Mouse (Mus musculus) lung, embryonic 15.5 days (tissue): ENCODE results near the gene Ampd2. TPM values are rescaled to one million over a fixed set of nuclear protein-coding genes. Genes with fewer than 3 reads are reported as not detected.

Experiments used
- ATAC-seq: fragments of 200-750 bp; cut with Nextera tagmentation; 2 replicates; pipeline ENCODE4 v1.8.0; 2017; ENCODE audit warnings: moderate number of reproducible peaks, borderline replicate concordance; ENCODE audit not compliant: low FRiP score, low TSS enrichment; ENCODE audit errors: extremely low read depth
- H3K27ac ChIP-seq: fragments of 300-500 bp; sonication (generic); 2 replicates; pipeline ENCODE4 v1.5.1; 2015; ENCODE audit warnings: moderate library complexity, mild to moderate bottlenecking, inconsistent platforms
- H3K27me3 ChIP-seq: fragments of 300-500 bp; sonication (generic); 2 replicates; pipeline ENCODE4 v1.6.1; 2015; ENCODE audit warnings: inconsistent platforms
- H3K36me3 ChIP-seq: fragments of 300-500 bp; sonication (generic); 2 replicates; pipeline ENCODE4 v1.6.1; 2015; ENCODE audit warnings: inconsistent platforms
- H3K4me1 ChIP-seq: fragments of 300-500 bp; sonication (generic); 2 replicates; pipeline ENCODE4 v1.6.1; 2015; ENCODE audit warnings: inconsistent platforms
- H3K4me2 ChIP-seq: fragments of 300-500 bp; sonication (generic); 2 replicates; pipeline ENCODE4 v1.6.1; 2015; ENCODE audit warnings: inconsistent platforms, mild to moderate bottlenecking, moderate library complexity
- H3K4me3 ChIP-seq: fragments of 300-500 bp; sonication (generic); 2 replicates; pipeline ENCODE4 v1.5.1; 2015; ENCODE audit warnings: mild to moderate bottlenecking, inconsistent platforms
- H3K9ac ChIP-seq: fragments of 300-500 bp; sonication (generic); 2 replicates; pipeline ENCODE4 v1.6.1; 2015; ENCODE audit warnings: inconsistent platforms
- H3K9me3 ChIP-seq: fragments of 300-500 bp; sonication (generic); 2 replicates; pipeline ENCODE4 v1.6.1; 2016; ENCODE audit warnings: inconsistent platforms
- WGBS: fragments of 180-500 bp; shearing (Covaris S2); methylation state at CpG from one replicate; pipeline ENCODE4 v1.1.7; 2015; 5-methylcytosine and 5-hydroxymethylcytosine counted together
- polyA plus RNA-seq: library from polyadenylated mRNA; unstranded; fragments of >200 nt; fragmentation: Nextera tagmentation; extraction: Ambion mirVana; gene quantifications from 2 replicates; pipeline ENCODE4 v1.2.1, GENCODE M21; 2015

The Ampd2 gene
- polyA plus RNA-seq, 1 experiment from 2014 or later = 38.4 TPM

DNA sequence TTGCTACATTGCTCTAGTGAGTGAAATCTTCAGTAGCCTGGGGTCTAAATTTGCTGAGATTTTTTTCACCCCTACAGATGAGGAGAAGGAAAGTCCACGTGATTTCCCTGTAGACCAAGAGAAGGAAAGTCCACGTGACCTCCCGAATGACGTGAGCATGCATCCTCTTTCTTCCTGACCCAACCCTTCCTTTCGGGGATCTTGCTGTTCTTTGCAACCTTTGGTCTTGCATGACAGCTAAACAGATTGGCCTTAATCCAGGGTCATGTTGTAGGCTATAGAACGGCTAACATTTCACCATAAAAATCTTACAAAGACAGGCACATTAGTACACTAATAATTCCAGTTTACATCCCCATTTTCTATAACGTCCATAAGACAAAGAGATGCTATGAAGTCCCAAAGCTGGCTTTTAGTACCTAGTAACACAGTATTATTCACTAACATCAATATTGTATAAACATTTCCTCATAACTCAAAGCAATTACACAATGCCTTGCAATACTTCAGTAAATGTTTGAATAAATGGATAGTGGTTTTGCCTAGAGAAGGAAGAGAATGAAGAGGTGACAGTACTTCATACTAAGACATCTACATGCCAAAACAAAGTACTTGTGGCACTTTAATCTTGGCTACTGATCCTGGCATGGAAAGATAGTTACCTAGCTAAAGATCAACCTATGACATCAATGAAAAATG is 27.3 kb upstream of the Ampd2 start:
- no peaks in the 10 kb centered on the region for H3K9me3 ChIP-seq
- WGBS = 84% methylated on average over 7 of the region's 7 CpGs
- peaks cover 57% of the 10 kb centered on the region for H3K36me3 ChIP-seq
- H3K4me2 ChIP-seq = no peak overlapping the region
- no peak overlapping the region for H3K27ac ChIP-seq
- H3K4me1 ChIP-seq = no peaks in the 10 kb centered on the region
- H3K4me3 ChIP-seq = no peak overlapping the region
- H3K9ac ChIP-seq = no peak overlapping the region
- no peaks in the 10 kb centered on the region for H3K27me3 ChIP-seq
- no peak for ATAC-seq

GRCm38 (mm10) chr3:108112666-108113065 is 26.2 kb upstream of the Ampd2 start:
- H3K9ac ChIP-seq = no peak overlapping the region
- no peaks in the 10 kb centered on the region for H3K4me1 ChIP-seq
- peaks cover 62% of the 10 kb centered on the region for H3K36me3 ChIP-seq
- no peaks in the 10 kb centered on the region for H3K9me3 ChIP-seq
- no peak overlapping the region for H3K27ac ChIP-seq
- H3K4me2 ChIP-seq = no peak overlapping the region
- H3K4me3 ChIP-seq = no peak overlapping the region
- no peak for ATAC-seq
- no peaks in the 10 kb centered on the region for H3K27me3 ChIP-seq
- 81% methylated on average over 4 of the region's 4 CpGs for WGBS

- Histone ChIP-seq H3K4me2 (no peak overlapping the region), H3K9me3 (no peaks in the 10 kb centered on the region), H3K27me3 (no peaks in the 10 kb centered on the region), H3K27ac (no peak overlapping the region), H3K36me3 (peaks cover 59% of the 10 kb centered on the region), H3K4me1 (no peaks in the 10 kb centered on the region), H3K9ac (no peak overlapping the region), H3K4me3 (no peak overlapping the region)
- ATAC-seq = no peak
- WGBS = 81% methylated on average over 7 of the region's 7 CpGs
Measured at GRCm38 (mm10) chr3:108112246-108112645, 25.8 kb upstream of the Ampd2 start.

GRCm38 (mm10) chr3:108111320-108111719 is 24.9 kb upstream of the Ampd2 start:
- H3K27me3 ChIP-seq = no peaks in the 10 kb centered on the region
- H3K36me3 ChIP-seq = peaks cover 64% of the 10 kb centered on the region
- H3K9ac ChIP-seq = no peak overlapping the region
- no peak overlapping the region for H3K4me3 ChIP-seq
- 72% methylated on average over 5 of the region's 5 CpGs for WGBS
- H3K9me3 ChIP-seq = no peaks in the 10 kb centered on the region
- ATAC-seq = no peak
- H3K4me1 ChIP-seq = no peaks in the 10 kb centered on the region
- H3K4me2 ChIP-seq = no peak overlapping the region
- H3K27ac ChIP-seq = no peak overlapping the region

GRCm38 (mm10) chr3:108105281-108105680 is 18.8 kb upstream of the Ampd2 start:
- H3K27ac ChIP-seq = no peak overlapping the region
- peaks cover 40% of the 10 kb centered on the region for H3K36me3 ChIP-seq
- H3K4me2 ChIP-seq = no peak overlapping the region
- ATAC-seq = no peak
- H3K4me3 ChIP-seq = no peak overlapping the region
- no peaks in the 10 kb centered on the region for H3K4me1 ChIP-seq
- 70% methylated on average over 3 of the region's 3 CpGs for WGBS
- no peaks in the 10 kb centered on the region for H3K9me3 ChIP-seq
- H3K27me3 ChIP-seq = no peaks in the 10 kb centered on the region
- no peak overlapping the region for H3K9ac ChIP-seq

DNA sequence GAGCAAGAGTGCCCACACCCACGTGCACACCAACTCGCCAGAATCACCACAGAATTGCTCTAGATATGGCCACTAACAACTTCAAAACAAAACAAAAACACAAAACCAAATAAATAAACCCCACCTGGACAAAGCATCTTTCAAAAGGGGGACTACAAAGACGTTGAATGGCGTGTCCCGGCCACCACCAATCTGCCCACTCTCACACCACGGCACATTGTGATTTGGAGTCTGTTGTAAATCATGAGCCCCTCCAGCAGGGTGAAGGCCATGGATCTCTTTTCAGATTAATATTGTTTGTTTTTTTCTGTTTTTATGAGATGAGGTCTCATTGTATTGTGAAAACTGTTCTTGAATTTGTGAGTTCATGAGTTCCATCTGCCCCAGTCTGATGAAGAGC is 15.6 kb upstream of the Ampd2 start:
- Histone ChIP-seq H3K9ac (no peak overlapping the region), H3K27me3 (no peaks in the 10 kb centered on the region), H3K4me3 (no peak overlapping the region), H3K4me1 (no peaks in the 10 kb centered on the region), H3K4me2 (no peak overlapping the region), H3K27ac (no peak overlapping the region), H3K36me3 (peaks cover 17% of the 10 kb centered on the region; the same call in 1 of the 2 replicates), H3K9me3 (no peaks in the 10 kb centered on the region)
- no peak for ATAC-seq
- 83% methylated on average over 6 of the region's 6 CpGs for WGBS

DNA sequence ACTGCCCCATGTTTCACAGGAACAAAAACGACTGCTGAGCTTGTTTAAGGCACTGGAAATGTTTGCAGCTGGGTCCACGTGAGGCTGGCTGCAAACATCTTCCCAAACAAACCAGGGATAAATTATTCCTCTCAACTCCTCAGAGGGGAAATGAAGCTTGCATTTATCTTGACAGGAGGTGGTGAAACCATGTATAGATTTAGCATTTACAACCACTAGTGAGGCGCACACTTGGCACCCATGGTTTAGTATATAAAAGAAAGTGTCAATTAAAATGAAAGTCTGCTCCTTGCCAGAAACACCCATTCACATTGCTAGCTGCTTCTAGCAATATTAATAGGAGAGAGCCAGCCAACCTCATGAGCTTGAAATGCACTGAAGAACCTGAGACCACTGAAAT is 15.1 kb upstream of the Ampd2 start:
- H3K9me3 ChIP-seq = no peaks in the 10 kb centered on the region
- no peak for ATAC-seq
- H3K4me1 ChIP-seq = no peaks in the 10 kb centered on the region
- H3K27ac ChIP-seq = no peak overlapping the region
- no peaks in the 10 kb centered on the region for H3K27me3 ChIP-seq
- 36% methylated on average over 3 of the region's 3 CpGs for WGBS
- H3K4me3 ChIP-seq = no peak overlapping the region
- H3K4me2 ChIP-seq = no peak overlapping the region
- no peak overlapping the region for H3K9ac ChIP-seq
- peaks cover 13% of the 10 kb centered on the region; the same call in 1 of the 2 replicates for H3K36me3 ChIP-seq

- H3K27ac ChIP-seq = no peak overlapping the region
- no peaks in the 10 kb centered on the region for H3K9me3 ChIP-seq
- H3K9ac ChIP-seq = no peak overlapping the region
- no peak for ATAC-seq
- no peaks in the 10 kb centered on the region for H3K36me3 ChIP-seq
- no peak overlapping the region for H3K4me2 ChIP-seq
- no peaks in the 10 kb centered on the region for H3K27me3 ChIP-seq
- no peaks in the 10 kb centered on the region for H3K4me1 ChIP-seq
- no peak overlapping the region for H3K4me3 ChIP-seq
- WGBS = 78% methylated on average over 6 of the region's 6 CpGs
Measured at GRCm38 (mm10) chr3:108098316-108098715, 11.9 kb upstream of the Ampd2 start.

GRCm38 (mm10) chr3:108097656-108098055 is 11.2 kb upstream of the Ampd2 start:
- Histone ChIP-seq H3K27me3 (no peaks in the 10 kb centered on the region), H3K4me2 (no peak overlapping the region), H3K9me3 (no peaks in the 10 kb centered on the region), H3K9ac (no peak overlapping the region), H3K4me1 (no peaks in the 10 kb centered on the region), H3K36me3 (no peaks in the 10 kb centered on the region), H3K27ac (no peak overlapping the region), H3K4me3 (no peak overlapping the region)
- 85% methylated on average over 8 of the region's 8 CpGs for WGBS
- no peak for ATAC-seq

DNA sequence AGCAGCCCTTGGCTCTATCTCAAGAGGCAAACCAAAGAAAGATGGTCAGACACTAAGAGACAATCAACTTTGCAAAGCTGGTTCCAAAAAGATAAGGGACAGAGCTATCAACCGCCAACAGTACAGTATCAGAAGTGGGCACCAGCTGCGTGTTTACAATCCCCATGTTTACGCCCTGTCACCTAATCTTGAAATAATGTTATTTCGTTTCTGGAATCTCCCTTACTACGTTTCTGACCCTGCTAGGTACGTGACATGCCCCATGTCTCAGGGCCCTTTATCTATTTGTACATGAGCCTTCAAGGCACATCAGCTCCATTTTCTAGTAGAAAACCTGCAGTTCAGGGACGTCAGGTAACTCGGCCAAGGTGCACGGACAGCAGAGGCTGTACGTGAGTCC is 10.3 kb upstream of the Ampd2 start:
- 69% methylated on average over 10 of the region's 10 CpGs for WGBS
- ATAC-seq = peak; percentile 49; the same call in 1 of the 2 replicates
- Histone ChIP-seq H3K4me2 (no peak overlapping the region), H3K27ac (no peak overlapping the region), H3K36me3 (no peaks in the 10 kb centered on the region), H3K4me1 (no peaks in the 10 kb centered on the region), H3K27me3 (no peaks in the 10 kb centered on the region), H3K9ac (no peak overlapping the region), H3K9me3 (no peaks in the 10 kb centered on the region), H3K4me3 (no peak overlapping the region)

- no peak overlapping the region for H3K4me3 ChIP-seq
- no peak overlapping the region for H3K4me2 ChIP-seq
- no peaks in the 10 kb centered on the region for H3K4me1 ChIP-seq
- H3K36me3 ChIP-seq = no peaks in the 10 kb centered on the region
- H3K9me3 ChIP-seq = no peaks in the 10 kb centered on the region
- no peaks in the 10 kb centered on the region for H3K27me3 ChIP-seq
- no peak for ATAC-seq
- H3K27ac ChIP-seq = no peak overlapping the region
- no peak overlapping the region for H3K9ac ChIP-seq
- 62% methylated on average over 8 of the region's 8 CpGs for WGBS
Measured at GRCm38 (mm10) chr3:108096226-108096625, 9.8 kb upstream of the Ampd2 start.

- H3K9me3 ChIP-seq = no peaks in the 10 kb centered on the region
- H3K9ac ChIP-seq = no peak overlapping the region
- H3K36me3 ChIP-seq = no peaks in the 10 kb centered on the region
- no peak overlapping the region for H3K4me3 ChIP-seq
- H3K4me1 ChIP-seq = no peaks in the 10 kb centered on the region
- no peak overlapping the region for H3K4me2 ChIP-seq
- no peak overlapping the region for H3K27ac ChIP-seq
- no peaks in the 10 kb centered on the region for H3K27me3 ChIP-seq
- 90% methylated on average over 12 of the region's 12 CpGs for WGBS
- no peak for ATAC-seq
Measured at GRCm38 (mm10) chr3:108094976-108095760, 8.7 kb upstream of the Ampd2 start.
